Mouse (Mus musculus): ENCODE results near the gene Tec. TPM values are rescaled to one million over a fixed set of nuclear protein-coding genes. Genes with fewer than 3 reads are reported as not detected.

The Tec gene
- total and polyA plus RNA-seq, 2 experiments from 2014 or later = 2.3 to 3.9 TPM

DNA sequence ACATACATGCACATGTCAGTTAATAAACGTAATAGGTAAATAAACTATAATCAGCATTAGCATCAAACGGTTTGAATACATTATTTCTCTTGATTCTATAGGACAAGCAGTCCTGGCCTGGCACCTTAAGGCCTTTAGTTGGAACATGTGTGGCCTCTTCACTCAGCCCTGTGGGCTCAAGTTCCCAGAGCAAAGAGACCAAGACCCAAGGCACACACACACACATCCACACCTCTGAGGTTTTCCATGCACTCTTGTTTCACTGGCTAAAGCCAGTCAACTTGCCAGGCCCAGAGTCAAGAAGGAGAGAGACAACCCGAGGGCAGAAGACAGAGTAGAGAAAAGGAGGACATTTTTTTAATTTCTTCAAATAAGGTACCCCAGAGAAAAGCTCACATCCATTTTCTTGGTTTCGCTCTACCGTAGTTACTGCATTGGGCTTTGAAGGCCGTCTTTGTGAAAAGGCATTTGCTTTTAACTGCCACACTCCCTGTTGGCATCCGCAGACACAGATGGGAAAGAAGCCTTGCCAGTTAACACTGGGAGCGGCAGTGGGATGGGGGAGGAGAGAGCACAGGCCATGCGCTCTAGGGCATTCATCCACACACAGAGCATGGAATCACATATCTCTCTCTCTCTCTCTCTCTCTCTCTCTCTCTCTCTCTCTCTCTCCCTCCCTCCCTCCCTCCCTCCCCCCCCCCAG, 22.2 kb downstream of the Tec start:
- peak; percentile 80 for DNase-seq (ENCODE audit: low spot score)
- Histone ChIP-seq H3K9me3 (ENCODE audit: low read length) (no peaks in the 10 kb centered on the region), H3K36me3 (ENCODE audit: insufficient read depth, low read length) (no peaks in the 10 kb centered on the region), H3K4me2 (ENCODE audit: low read depth, low read length, poor library complexity, severe bottlenecking) (no peak overlapping the region), H3K9ac (replicated peaks; ENCODE audit: low read length, poor library complexity, severe bottlenecking) (no peak overlapping the region), H3K27ac (ENCODE audit: low read depth, low read length) (no peak overlapping the region), H3K4me1 (ENCODE audit: insufficient read depth, low read length) (no peaks in the 10 kb centered on the region), H3K27me3 (ENCODE audit: insufficient read depth, low read length) (no peaks in the 10 kb centered on the region), H3K4me3 (ENCODE audit: low read depth, low read length) (no peak overlapping the region)
- 51% methylated on average over 9 of the region's 9 CpGs for WGBS
- no peak for TF ChIP-seq CTCF (IDR thresholded peaks at IDR 0.05)
- ATAC-seq (ENCODE audit: low FRiP score) = peak; percentile 73; the same call in 1 of the 2 replicates

GRCm38 (mm10) chr5:72844776-72845495, 23.3 kb downstream of the Tec start:
- Histone ChIP-seq H3K4me1 (ENCODE audit: insufficient read depth, low read length) (no peaks in the 10 kb centered on the region), H3K36me3 (ENCODE audit: insufficient read depth, low read length) (no peaks in the 10 kb centered on the region), H3K27me3 (ENCODE audit: insufficient read depth, low read length) (no peaks in the 10 kb centered on the region), H3K4me2 (ENCODE audit: low read depth, low read length, poor library complexity, severe bottlenecking) (no peak overlapping the region), H3K9me3 (ENCODE audit: low read length) (no peaks in the 10 kb centered on the region), H3K4me3 (ENCODE audit: low read depth, low read length) (no peak overlapping the region), H3K9ac (replicated peaks; ENCODE audit: low read length, poor library complexity, severe bottlenecking) (no peak overlapping the region), H3K27ac (ENCODE audit: low read depth, low read length) (no peak overlapping the region)
- TF ChIP-seq CTCF (IDR thresholded peaks at IDR 0.05) = no peak
- DNase-seq (ENCODE audit: low spot score) = no peak
- WGBS = 80% methylated on average over 7 of the region's 7 CpGs
- no peak for ATAC-seq (ENCODE audit: low FRiP score)

DNA sequence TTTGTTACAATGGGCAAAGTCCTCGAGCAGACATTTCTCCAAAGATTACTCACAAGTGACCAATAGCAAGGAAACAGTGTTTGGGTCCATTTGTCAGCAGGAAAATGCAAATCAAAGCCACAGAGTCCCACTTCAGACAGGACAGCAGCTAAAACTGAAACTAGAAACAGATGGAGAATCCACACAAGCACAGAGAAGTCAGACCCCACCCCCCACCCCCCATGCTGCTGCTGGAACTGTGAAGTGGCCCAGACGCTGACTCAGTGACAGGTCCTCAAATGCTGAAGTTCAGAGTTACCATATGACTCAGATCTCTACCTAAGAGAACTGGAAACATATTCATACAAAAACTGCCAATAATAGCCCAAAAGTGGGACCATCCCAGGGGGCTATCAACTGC, 24.0 kb downstream of the Tec start:
- H3K27me3 ChIP-seq (ENCODE audit: insufficient read depth, low read length) = no peaks in the 10 kb centered on the region
- H3K27ac ChIP-seq (ENCODE audit: low read depth, low read length) = no peak overlapping the region
- TF ChIP-seq CTCF (IDR thresholded peaks at IDR 0.05) = no peak
- no peak overlapping the region for H3K4me3 ChIP-seq (ENCODE audit: low read depth, low read length)
- ATAC-seq (ENCODE audit: low FRiP score) (no peak), DNase-seq (ENCODE audit: low spot score) (no peak)
- WGBS = 59% methylated on average over 2 of the region's 2 CpGs
- no peaks in the 10 kb centered on the region for H3K36me3 ChIP-seq (ENCODE audit: insufficient read depth, low read length)
- no peak overlapping the region for H3K9ac ChIP-seq (replicated peaks; ENCODE audit: low read length, poor library complexity, severe bottlenecking)
- H3K9me3 ChIP-seq (ENCODE audit: low read length) = no peaks in the 10 kb centered on the region
- no peak overlapping the region for H3K4me2 ChIP-seq (ENCODE audit: low read depth, low read length, poor library complexity, severe bottlenecking)
- no peaks in the 10 kb centered on the region for H3K4me1 ChIP-seq (ENCODE audit: insufficient read depth, low read length)

DNA sequence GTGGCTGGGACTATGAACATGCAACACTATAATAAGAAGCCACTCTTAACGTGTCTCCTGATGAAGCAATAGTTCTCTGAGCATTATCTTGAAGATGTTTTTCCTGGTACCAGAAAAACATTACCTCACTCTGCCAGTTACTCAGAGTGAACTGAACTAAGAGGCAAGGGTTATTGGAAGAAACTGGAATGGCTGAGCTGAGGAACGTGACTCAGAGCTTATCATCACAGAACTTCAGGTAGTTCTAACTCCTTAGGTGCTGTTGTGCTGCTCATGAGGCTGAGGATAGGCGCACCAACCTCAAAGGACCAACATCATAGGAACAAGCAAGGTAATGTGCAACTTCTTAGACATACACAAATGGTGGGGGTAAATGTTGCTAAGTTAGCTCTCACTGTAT, 28.6 kb downstream of the Tec start:
- WGBS = 88% methylated on average over 3 of the region's 3 CpGs
- no peak for TF ChIP-seq CTCF (IDR thresholded peaks at IDR 0.05)
- Histone ChIP-seq H3K36me3 (ENCODE audit: insufficient read depth, low read length) (no peaks in the 10 kb centered on the region), H3K27ac (ENCODE audit: low read depth, low read length) (no peak overlapping the region), H3K9ac (replicated peaks; ENCODE audit: low read length, poor library complexity, severe bottlenecking) (no peak overlapping the region), H3K4me2 (ENCODE audit: low read depth, low read length, poor library complexity, severe bottlenecking) (no peak overlapping the region), H3K27me3 (ENCODE audit: insufficient read depth, low read length) (no peaks in the 10 kb centered on the region), H3K4me3 (ENCODE audit: low read depth, low read length) (no peak overlapping the region), H3K9me3 (ENCODE audit: low read length) (no peaks in the 10 kb centered on the region), H3K4me1 (ENCODE audit: insufficient read depth, low read length) (no peaks in the 10 kb centered on the region)
- no peak for ATAC-seq (ENCODE audit: low FRiP score)
- DNase-seq (ENCODE audit: low spot score) = no peak

GRCm38 (mm10) chr5:72838976-72839375, 29.3 kb downstream of the Tec start:
- H3K9ac ChIP-seq (replicated peaks; ENCODE audit: low read length, poor library complexity, severe bottlenecking) = no peak overlapping the region
- 59% methylated on average over 2 of the region's 2 CpGs for WGBS
- no peak overlapping the region for H3K4me2 ChIP-seq (ENCODE audit: low read depth, low read length, poor library complexity, severe bottlenecking)
- H3K9me3 ChIP-seq (ENCODE audit: low read length) = no peaks in the 10 kb centered on the region
- DNase-seq (ENCODE audit: low spot score) = peak; percentile 42
- H3K27ac ChIP-seq (ENCODE audit: low read depth, low read length) = no peak overlapping the region
- TF ChIP-seq CTCF (IDR thresholded peaks at IDR 0.05) = no peak
- H3K36me3 ChIP-seq (ENCODE audit: insufficient read depth, low read length) = no peaks in the 10 kb centered on the region
- no peaks in the 10 kb centered on the region for H3K4me1 ChIP-seq (ENCODE audit: insufficient read depth, low read length)
- no peak overlapping the region for H3K4me3 ChIP-seq (ENCODE audit: low read depth, low read length)
- no peaks in the 10 kb centered on the region for H3K27me3 ChIP-seq (ENCODE audit: insufficient read depth, low read length)
- ATAC-seq (ENCODE audit: low FRiP score) = no peak

GRCm38 (mm10) chr5:72835656-72836055, 32.6 kb downstream of the Tec start:
- Histone ChIP-seq H3K4me1 (ENCODE audit: insufficient read depth, low read length) (no peaks in the 10 kb centered on the region), H3K4me3 (ENCODE audit: low read depth, low read length) (no peak overlapping the region), H3K9ac (replicated peaks; ENCODE audit: low read length, poor library complexity, severe bottlenecking) (no peak overlapping the region), H3K27me3 (ENCODE audit: insufficient read depth, low read length) (no peaks in the 10 kb centered on the region), H3K27ac (ENCODE audit: low read depth, low read length) (no peak overlapping the region), H3K36me3 (ENCODE audit: insufficient read depth, low read length) (no peaks in the 10 kb centered on the region), H3K9me3 (ENCODE audit: low read length) (no peaks in the 10 kb centered on the region), H3K4me2 (ENCODE audit: low read depth, low read length, poor library complexity, severe bottlenecking) (no peak overlapping the region)
- DNase-seq (ENCODE audit: low spot score) = no peak
- 95% methylated on average over 3 of the region's 3 CpGs for WGBS
- no peak for ATAC-seq (ENCODE audit: low FRiP score)
- TF ChIP-seq CTCF (IDR thresholded peaks at IDR 0.05) = no peak

Measured in midbrain, postnatal 0 days (tissue).